Mouse (Mus musculus) kidney, adult 11 months (tissue): ENCODE data around the gene Dhodh.
A peak's percentile ranks its signal among the peaks of the same experiment; 100 is the strongest.

Experiments
- DNase-seq: peaks from one replicate; pipeline ENCODE4 v3.0.0; 2022

Dhodh gene

GRCm38 (mm10) chr8:109608271-109609152 is at the start of gene Dhodh:
TSS of gene Dhodh (minus strand) at chr8:109608673.
- peak; percentile 96 for DNase-seq

- DNase-seq, result no peak
These were observed 48.4 kb upstream of the Dhodh start for GRCm38 (mm10) chr8:109656860-109657259.

GRCm38 (mm10) chr8:109650801-109651200 is 42.3 kb upstream of the Dhodh start:
- no peak for DNase-seq

GRCm38 (mm10) chr8:109648469-109648868 is 40.0 kb upstream of the Dhodh start:
- DNase-seq, result no peak

- no peak for DNase-seq
These were observed 38.9 kb upstream of the Dhodh start for GRCm38 (mm10) chr8:109647331-109647730.

- DNase-seq, result no peak
These were observed 32.8 kb upstream of the Dhodh start for GRCm38 (mm10) chr8:109641236-109641635.

- DNase-seq, result no peak
These were observed 31.9 kb upstream of the Dhodh start for GRCm38 (mm10) chr8:109640410-109640809.

- no peak for DNase-seq
These were observed 30.4 kb upstream of the Dhodh start for GRCm38 (mm10) chr8:109638851-109639250.

- no peak for DNase-seq
These were observed 26.7 kb upstream of the Dhodh start for GRCm38 (mm10) chr8:109635146-109635545.

- DNase-seq, result no peak
These were observed 24.0 kb upstream of the Dhodh start for GRCm38 (mm10) chr8:109632498-109632897.

- no peak for DNase-seq
These were observed 20.2 kb upstream of the Dhodh start for GRCm38 (mm10) chr8:109628638-109629037.

- no peak for DNase-seq
These were observed 7.1 kb upstream of the Dhodh start for GRCm38 (mm10) chr8:109615569-109615968.

GRCm38 (mm10) chr8:109614243-109615210 is 6.1 kb upstream of the Dhodh start, which contains the start of gene Pkd1l3:
TSS of gene Pkd1l3 (plus strand) at chr8:109614517.
- no peak for DNase-seq

- peak; percentile 18 for DNase-seq
These were observed 655 bp upstream of the Dhodh start for GRCm38 (mm10) chr8:109609153-109609502.

- DNase-seq, result no peak
These were observed 823 bp downstream of the Dhodh start for GRCm38 (mm10) chr8:109607650-109608049.

- DNase-seq, result no peak
These were observed 1.7 kb downstream of the Dhodh start for GRCm38 (mm10) chr8:109606725-109607124.

- peak; percentile 24 for DNase-seq
These were observed 12.6 kb downstream of the Dhodh start for GRCm38 (mm10) chr8:109595854-109596253.

- no peak for DNase-seq
These were observed 15.2 kb downstream of the Dhodh start for GRCm38 (mm10) chr8:109593117-109593788.

GRCm38 (mm10) chr8:109592164-109592563 is 16.3 kb downstream of the Dhodh start:
- DNase-seq, result no peak

GRCm38 (mm10) chr8:109591367-109591766 is 17.1 kb downstream of the Dhodh start:
- no peak for DNase-seq

- no peak for DNase-seq
These were observed 17.6 kb downstream of the Dhodh start for GRCm38 (mm10) chr8:109590901-109591300.

- DNase-seq, result peak; percentile 74
These were observed 21.4 kb downstream of the Dhodh start for GRCm38 (mm10) chr8:109586972-109587504.

GRCm38 (mm10) chr8:109585652-109586051 is 22.8 kb downstream of the Dhodh start:
- DNase-seq, result no peak
